Mouse (Mus musculus): ENCODE data around the gene Micall1.

DNA sequence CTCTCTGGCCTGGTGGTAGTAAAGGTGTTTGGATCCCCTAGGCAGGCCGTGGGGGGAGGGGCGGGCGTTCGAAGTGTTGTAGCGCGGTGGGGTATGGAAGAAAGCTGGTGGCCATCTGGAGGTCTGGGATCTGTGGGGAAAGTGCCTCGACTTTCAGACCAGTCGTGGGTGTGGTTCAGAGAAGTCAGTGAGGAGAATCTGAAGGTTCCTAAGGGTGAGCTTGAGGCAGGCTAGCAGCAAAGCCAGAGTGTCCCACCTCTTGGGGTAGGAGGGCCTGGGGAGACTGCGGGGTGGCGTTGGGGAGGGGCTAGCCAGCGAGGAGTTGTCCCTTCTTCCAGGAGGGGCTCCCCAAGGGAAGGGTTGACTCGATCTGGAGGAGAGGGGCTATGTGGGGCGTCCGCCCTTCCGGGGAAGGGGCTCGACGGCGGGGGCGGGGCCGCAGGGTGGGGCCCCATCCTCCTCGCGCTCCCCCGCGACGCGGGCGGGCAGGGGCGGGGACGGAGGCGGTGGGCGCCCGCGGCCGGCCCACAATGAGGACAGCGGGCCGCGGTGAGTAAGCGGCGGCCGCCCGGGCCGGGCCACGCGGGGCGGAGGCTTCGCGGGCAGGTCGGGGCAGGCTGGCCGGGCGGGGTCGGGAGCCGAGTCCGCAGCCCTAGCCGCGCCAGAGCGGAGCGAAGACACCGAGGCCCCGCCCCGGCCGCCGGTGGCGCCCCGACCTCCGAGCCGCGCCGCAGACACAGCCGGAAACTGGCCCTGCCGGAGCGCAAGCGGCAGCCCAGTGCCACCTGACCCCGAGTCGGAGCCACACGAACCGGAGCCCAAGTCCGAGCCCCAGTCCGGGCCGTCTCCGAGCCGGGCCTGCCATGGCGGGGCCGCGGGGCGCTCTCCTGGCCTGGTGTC, at the start of gene Micall1:
- TF ChIP-seq EP300 (IDR thresholded peaks at IDR 0.05; ENCODE audit: low read depth) (no peak), CTCF (IDR thresholded peaks at IDR 0.05; ENCODE audit: low read depth) (no peak)
